Mouse (Mus musculus) CD4-positive, CD25-positive, alpha-beta regulatory T cell (primary cell): ENCODE measurements around the gene Fam219b. TPM values are rescaled to one million over a fixed set of nuclear protein-coding genes. Genes with fewer than 3 reads are reported as not detected.

Experiments
- polyA plus RNA-seq: library from polyadenylated mRNA; unstranded; fragments of 100-300 nt; shearing (Covaris generic); gene quantifications from one replicate; pipeline ENCODE4 v1.2.1, GENCODE M21; 2017

Fam219b gene
- polyA plus RNA-seq = 22.4 TPM

GRCm38 (mm10) chr9:57537044-57537727 is at the start of gene Fam219b:
Gene Fam219b (plus strand): TSS chr9:57537528.

GRCm38 (mm10) chr9:57503622-57504380 is 33.5 kb upstream of the Fam219b start, which contains the start of gene Rpp25:
Gene Rpp25 (plus strand): TSS chr9:57504026.

DNA sequence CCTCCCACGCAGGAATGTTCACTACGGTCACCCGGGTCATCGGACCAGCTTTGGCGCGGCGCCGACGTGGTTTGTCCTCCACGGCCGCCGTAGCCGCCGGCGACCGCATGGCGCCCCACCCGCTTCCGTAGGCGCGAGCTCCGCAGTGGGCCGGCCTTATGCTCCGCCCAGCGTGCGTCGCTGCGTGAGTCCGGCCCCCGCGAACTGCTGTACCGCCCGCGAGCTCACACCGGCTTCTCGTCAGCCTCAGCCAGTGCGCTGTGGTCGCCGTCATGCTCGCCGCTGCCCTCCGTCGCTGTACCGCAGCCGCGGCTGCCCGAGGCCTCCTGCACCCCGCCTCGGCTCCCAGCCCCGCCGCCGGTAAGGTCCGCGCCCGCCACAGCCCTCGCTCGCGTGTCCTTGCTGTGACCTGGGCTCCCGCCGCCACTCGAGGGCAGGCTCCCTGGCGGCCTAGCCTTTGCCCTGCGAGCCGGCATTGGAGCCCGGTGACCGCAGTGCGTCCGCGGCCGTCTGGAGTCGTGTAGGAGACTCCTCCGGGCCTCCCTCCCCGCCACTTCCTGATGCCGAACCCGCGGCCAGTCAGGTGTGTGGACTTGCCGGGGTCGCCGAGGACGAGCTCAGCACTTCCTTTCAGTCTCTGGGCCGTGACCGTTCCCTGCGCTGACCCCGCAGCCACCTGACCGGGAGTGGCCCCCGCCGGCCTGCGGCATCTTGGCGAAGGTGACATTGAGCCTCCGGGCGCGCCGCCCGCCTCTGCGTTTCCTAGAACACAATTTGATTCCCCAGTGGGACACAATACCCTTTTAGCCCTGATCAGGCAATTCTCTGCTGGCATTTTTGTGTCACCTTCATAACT is 16.0 kb upstream of the Fam219b start, which contains the start of gene Cox5a:
Gene Cox5a, plus strand, starts transcription at position 219 of the 856 bp plus-strand sequence.

DNA sequence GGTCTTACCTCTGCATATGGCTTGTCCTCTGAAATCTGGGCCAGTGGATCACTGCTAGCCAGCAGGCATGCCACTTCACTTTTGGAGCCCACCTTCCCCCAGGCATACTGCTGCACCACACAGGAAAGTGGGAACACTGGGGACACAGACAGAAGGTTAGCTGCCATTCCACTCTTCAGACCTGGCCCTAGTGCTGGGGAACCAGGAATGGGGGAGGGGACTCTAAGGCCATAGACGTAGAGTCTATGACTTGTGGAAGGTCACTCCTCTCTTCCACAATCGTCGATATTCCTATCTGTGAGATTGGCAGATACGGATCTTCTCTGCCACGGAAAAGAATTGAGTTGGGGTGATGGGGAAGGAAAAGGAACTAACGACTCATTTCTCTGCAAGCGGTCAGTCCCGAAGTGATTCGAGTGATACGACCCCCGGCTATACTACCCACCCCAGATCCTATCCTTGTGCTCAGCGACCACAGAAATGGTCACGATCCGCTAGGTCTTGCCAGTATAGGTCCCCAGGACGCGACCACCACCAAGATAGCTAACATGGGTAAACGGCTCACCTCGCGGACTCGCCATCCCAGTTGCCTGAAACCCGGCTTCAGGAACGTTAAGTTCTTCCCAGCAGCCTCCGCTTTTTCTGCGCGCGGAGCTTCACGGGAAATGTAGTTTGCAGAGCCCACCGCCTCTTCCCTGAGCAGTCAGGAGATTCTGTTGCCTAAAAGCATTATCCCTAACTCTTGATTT is 15.0 kb downstream of the Fam219b start, which contains the start of gene Mpi:
Gene Mpi, minus strand, starts transcription at position 625 of the 749 bp plus-strand sequence.

GRCm38 (mm10) chr9:57560861-57561710 is 23.8 kb downstream of the Fam219b start, which contains the start of gene Scamp2:
Gene Scamp2 (plus strand): TSS chr9:57560943.

DNA sequence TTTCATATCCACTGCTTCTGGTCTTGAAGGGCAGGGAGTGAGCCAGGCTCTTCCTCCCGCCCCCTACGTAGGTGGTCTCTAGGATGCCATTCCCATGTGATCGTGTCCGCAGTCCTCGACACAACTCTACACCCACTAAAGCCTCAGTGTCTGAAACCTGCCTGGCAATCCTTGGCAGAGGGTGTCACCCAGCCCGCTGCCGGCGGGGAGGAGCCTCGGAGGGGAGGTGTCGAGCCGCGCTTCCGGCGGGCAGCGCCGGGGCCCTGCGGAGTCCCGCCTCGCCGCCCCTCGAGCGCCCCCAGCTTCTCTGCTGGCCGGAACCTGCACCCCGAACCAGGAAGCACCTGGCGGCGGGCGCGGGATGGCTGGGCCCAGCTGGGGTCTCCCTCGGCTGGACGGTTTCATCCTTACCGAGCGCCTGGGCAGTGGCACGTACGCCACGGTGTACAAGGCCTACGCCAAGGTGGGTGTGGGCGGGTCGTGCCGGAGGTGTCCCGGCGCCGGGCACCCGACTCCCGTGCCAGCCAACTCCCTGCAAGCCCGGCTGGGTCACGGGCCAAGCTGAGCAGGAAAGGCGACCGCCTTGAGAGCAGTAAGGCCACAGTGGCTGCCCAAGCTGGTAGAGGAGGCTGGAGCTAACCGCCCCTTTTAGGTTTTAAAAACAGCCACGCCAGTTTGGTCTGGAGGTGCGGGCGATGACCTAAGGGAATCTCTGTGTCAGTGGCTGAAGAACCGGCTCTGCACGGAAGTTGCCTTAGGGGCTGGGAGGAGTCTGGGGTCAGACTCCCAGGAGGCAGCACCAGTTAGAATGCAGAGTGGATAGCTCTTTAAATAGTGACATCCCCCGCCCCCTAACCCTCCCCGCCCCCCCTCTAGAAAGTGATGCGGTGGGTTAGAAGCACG is 52.1 kb downstream of the Fam219b start, which contains the start of gene Ulk3:
Gene Ulk3, plus strand, starts transcription at position 229 of the 903 bp plus-strand sequence.

Other genes starting within 250 kb of the Fam219b start
- gene Ppcdc, start 97.4 kb upstream of the Fam219b start, polyA plus RNA-seq = 160 TPM
- 0.18 TPM for gene Scamp5, start 69.5 kb upstream of the Fam219b start, polyA plus RNA-seq
- 0.34 TPM for gene Rpp25, start 33.5 kb upstream of the Fam219b start, polyA plus RNA-seq
- 325 TPM for gene Cox5a, start 16.3 kb upstream of the Fam219b start, polyA plus RNA-seq
- 15.2 TPM for gene Mpi, start 15.2 kb downstream of the Fam219b start, polyA plus RNA-seq
- gene Scamp2, start 23.4 kb downstream of the Fam219b start, polyA plus RNA-seq = 97.7 TPM
- 97.1 TPM for gene Ulk3, start 51.9 kb downstream of the Fam219b start, polyA plus RNA-seq
- gene Cplx3, start 68.8 kb downstream of the Fam219b start, polyA plus RNA-seq = not detected
- gene Lman1l, start 83.2 kb downstream of the Fam219b start, polyA plus RNA-seq = 0.19 TPM
- 187 TPM for gene Csk, start 116.1 kb downstream of the Fam219b start, polyA plus RNA-seq
- gene Cyp1a2, start 146.2 kb downstream of the Fam219b start, polyA plus RNA-seq = not detected
- 0.11 TPM for gene Cyp1a1, start 150.4 kb downstream of the Fam219b start, polyA plus RNA-seq
- 41.3 TPM for gene Edc3, start 171.0 kb downstream of the Fam219b start, polyA plus RNA-seq
- 163 TPM for gene Clk3, start 228.3 kb downstream of the Fam219b start, polyA plus RNA-seq